Mouse (Mus musculus) intestine, postnatal 0 days (tissue): Measurements from ENCODE around the gene Sppl3. TPM values are rescaled to one million over a fixed set of nuclear protein-coding genes. Genes with fewer than 3 reads are reported as not detected.

ENCODE experiments used
- ATAC-seq: fragments of 200-750 bp; cut with Nextera tagmentation; 2 replicates; pipeline ENCODE4 v1.8.0; 2017; ENCODE audit warnings: mild to moderate bottlenecking, moderate TSS enrichment, moderate library complexity
- H3K27ac ChIP-seq: fragments of 300-500 bp; sonication (generic); 2 replicates; pipeline ENCODE4 v1.5.1; 2014; ENCODE audit warnings: mild to moderate bottlenecking, low read depth, low read length, moderate library complexity
- H3K27me3 ChIP-seq: fragments of 300-500 bp; sonication (generic); replicated peaks from 2 replicates; pipeline ENCODE4 v1.6.1; 2014; ENCODE audit warnings: low read length, mixed read lengths; ENCODE audit not compliant: control insufficient read depth, insufficient read depth
- H3K36me3 ChIP-seq: fragments of 300-500 bp; sonication (generic); 2 replicates; pipeline ENCODE4 v1.6.1; 2014; ENCODE audit warnings: mild to moderate bottlenecking, moderate library complexity; ENCODE audit not compliant: control insufficient read depth, insufficient read depth
- H3K4me1 ChIP-seq: fragments of 300-500 bp; sonication (generic); replicated peaks from 2 replicates; pipeline ENCODE4 v1.6.1; 2014; ENCODE audit warnings: antibody characterized with exemption, low read length, mixed read lengths; ENCODE audit not compliant: control insufficient read depth, insufficient read depth
- H3K4me2 ChIP-seq: fragments of 300-500 bp; sonication (generic); replicated peaks from 2 replicates; pipeline ENCODE4 v1.6.1; 2014; ENCODE audit warnings: low read depth, mild to moderate bottlenecking, moderate library complexity
- H3K4me3 ChIP-seq: fragments of 300-500 bp; sonication (generic); 2 replicates; pipeline ENCODE4 v1.5.1; 2014; ENCODE audit warnings: low read depth, low read length
- H3K9ac ChIP-seq: fragments of 300-500 bp; sonication (generic); 2 replicates; pipeline ENCODE4 v1.6.1; 2014; ENCODE audit warnings: mild to moderate bottlenecking, low read depth, low read length
- H3K9me3 ChIP-seq: fragments of 300-500 bp; sonication (generic); 2 replicates; pipeline ENCODE4 v1.6.1; 2016; ENCODE audit warnings: mixed run types; ENCODE audit not compliant: control insufficient read depth
- CTCF ChIP-seq: sonication (generic); IDR thresholded peaks from 2 replicates; pipeline ENCODE4 v1.5.1; 2016; ENCODE audit warnings: low read depth, mild to moderate bottlenecking, control low read depth, antibody characterized with exemption, moderate library complexity
- WGBS: fragments of 180-500 bp; shearing (Covaris S2); extraction: QIAGEN DNeasy Blood & Tissue Kit; methylation state at CpG from one replicate; pipeline ENCODE4 v1.1.7; 2014; 5-methylcytosine and 5-hydroxymethylcytosine counted together
- polyA plus RNA-seq: library from polyadenylated mRNA; unstranded; fragments of >200 nt; fragmentation: Nextera tagmentation; extraction: Ambion mirVana; gene quantifications from 2 replicates; pipeline ENCODE4 v1.2.1, GENCODE M21; 2015

The Sppl3 gene
- polyA plus RNA-seq, 1 experiment from 2014 or later = 20.8 TPM

DNA sequence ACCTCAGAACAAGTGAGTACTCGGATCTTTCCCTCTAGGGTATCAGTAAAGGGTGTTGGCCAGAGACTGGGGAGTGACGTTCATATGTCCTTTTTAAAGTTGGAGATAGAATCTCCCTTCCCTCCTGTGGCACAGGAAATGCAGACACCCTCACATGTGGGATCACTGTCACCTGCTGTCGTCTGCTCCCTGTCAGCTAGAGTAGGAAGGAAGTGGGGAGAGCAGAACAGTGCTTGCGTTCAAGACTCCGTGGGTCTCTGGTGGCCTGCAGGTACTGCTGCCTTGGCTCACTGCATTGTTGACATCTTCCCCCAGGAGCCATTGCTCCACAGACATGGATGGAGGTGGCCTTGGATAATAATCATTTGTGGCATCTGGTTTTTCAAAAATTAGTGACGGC is 72.6 kb downstream of the Sppl3 start:
- Histone ChIP-seq H3K27me3 (no peaks in the 10 kb centered on the region), H3K36me3 (peaks cover 64% of the 10 kb centered on the region), H3K27ac (no peak overlapping the region), H3K9me3 (no peaks in the 10 kb centered on the region), H3K4me1 (no peaks in the 10 kb centered on the region; the same call in 1 of the 2 replicates), H3K9ac (no peak overlapping the region), H3K4me2 (no peak overlapping the region), H3K4me3 (no peak overlapping the region)
- WGBS = 87% methylated on average over 6 of the region's 6 CpGs
- no peak for ATAC-seq
- no peak for TF ChIP-seq CTCF

DNA sequence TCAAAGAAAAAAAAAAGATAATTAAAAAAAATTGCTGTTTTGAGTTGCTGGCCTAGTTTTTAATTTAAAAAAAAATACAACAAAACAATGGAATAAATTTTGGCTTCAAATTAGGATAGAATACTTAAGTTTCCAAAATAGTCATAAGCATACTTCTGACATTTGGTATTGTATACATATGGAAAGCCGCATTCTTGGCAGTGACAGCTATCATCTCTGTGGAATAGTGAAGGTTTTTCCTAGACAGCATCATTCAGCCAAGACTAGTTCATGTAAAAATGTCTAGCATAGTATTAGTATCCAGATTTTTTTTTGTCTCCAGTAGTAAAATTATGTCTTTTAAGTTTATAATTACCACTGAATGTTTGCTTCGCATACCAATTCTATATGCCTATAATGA is 74.7 kb downstream of the Sppl3 start:
- Histone ChIP-seq H3K36me3 (peaks cover 71% of the 10 kb centered on the region), H3K9me3 (no peaks in the 10 kb centered on the region), H3K4me3 (no peak overlapping the region), H3K9ac (no peak overlapping the region), H3K27me3 (no peaks in the 10 kb centered on the region), H3K4me1 (no peaks in the 10 kb centered on the region), H3K27ac (no peak overlapping the region), H3K4me2 (no peak overlapping the region)
- TF ChIP-seq CTCF = no peak
- 94% methylated on average over 2 of the region's 2 CpGs for WGBS
- no peak for ATAC-seq

DNA sequence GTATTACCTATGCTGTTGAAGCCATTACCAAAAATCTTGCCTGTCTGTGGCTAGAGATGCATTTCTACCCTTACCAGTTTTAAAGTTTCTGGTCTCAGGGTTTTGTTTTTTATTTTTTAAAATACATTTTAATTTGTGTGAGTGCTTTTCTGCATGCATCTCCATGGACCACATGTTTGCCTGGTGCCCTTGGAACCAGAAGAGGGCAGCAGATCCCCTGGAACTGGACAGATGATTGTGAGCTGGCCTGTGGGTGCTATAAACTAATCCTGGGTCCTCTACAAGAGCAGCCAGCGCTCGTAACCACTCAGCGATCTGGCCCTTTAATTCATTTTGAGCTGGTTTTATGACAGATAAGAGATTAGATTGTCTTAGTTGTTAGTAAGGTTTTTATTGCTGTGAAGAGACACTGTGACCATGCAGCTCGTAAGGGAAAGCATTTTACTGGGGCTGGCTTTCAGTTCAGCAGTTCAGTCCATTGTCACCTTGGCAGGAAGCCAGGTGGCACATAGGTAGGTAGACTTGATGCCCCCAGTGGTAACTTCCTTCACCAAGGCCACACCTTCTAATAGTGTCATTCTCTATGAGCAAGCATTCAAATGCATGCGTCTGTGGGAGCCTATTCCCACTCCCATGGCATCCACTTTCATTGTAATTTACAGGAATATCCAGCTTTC is 78.8 kb downstream of the Sppl3 start:
- Histone ChIP-seq H3K4me2 (no peak overlapping the region), H3K27ac (no peak overlapping the region; the same call in 1 of the 2 replicates), H3K36me3 (peaks cover 55% of the 10 kb centered on the region), H3K27me3 (no peaks in the 10 kb centered on the region), H3K4me1 (no peaks in the 10 kb centered on the region), H3K9ac (no peak overlapping the region), H3K4me3 (no peak overlapping the region), H3K9me3 (no peaks in the 10 kb centered on the region)
- WGBS = 51% methylated on average over 5 of the region's 5 CpGs
- peak; percentile 80 for ATAC-seq
- TF ChIP-seq CTCF = peak; percentile 49

DNA sequence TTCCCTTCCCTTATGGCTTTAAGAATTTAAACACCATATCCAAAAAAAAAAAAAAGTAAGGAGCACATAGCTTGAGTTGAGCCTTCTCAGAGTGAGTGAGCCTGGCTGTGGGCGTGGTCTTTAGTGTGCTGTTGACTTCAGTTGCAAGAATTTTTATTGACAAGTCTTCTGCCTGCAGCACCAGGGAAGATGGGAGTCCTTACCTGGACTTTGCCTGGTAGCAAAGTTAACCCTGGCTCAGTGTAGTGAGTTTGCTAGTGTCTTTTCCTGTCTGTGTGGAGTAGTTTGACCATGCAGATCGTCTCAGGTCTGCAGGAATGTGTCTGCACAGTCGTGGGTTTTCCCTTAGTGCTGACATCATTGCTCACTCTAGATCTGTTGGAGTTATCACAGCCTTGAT is 80.1 kb downstream of the Sppl3 start:
- Histone ChIP-seq H3K9me3 (no peaks in the 10 kb centered on the region), H3K4me1 (no peaks in the 10 kb centered on the region), H3K36me3 (peaks cover 56% of the 10 kb centered on the region), H3K27me3 (no peaks in the 10 kb centered on the region), H3K9ac (no peak overlapping the region), H3K27ac (no peak overlapping the region), H3K4me3 (no peak overlapping the region), H3K4me2 (no peak overlapping the region)
- no peak for TF ChIP-seq CTCF
- WGBS = 34% methylated on average over 3 of the region's 3 CpGs
- ATAC-seq = peak; percentile 39; the same call in 1 of the 2 replicates

DNA sequence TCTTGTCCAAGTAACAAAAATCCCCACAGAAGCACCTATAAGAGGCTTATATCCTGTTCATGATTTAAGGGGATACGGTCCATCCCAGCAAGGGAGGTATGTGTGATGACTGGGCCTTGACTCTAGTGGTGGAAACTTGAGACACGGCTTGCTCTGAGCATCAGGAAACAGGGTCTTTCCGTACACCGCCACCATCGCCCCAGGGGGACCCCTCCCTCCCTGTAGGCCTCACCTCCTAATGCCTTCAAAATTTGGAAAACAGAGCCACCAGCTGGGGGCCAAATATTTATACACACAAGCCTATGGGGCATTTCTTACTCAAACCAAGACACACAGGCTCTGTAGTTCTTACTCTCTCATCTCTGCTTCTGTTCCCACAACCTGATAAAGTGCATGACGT is 80.8 kb downstream of the Sppl3 start:
- H3K36me3 ChIP-seq = peaks cover 56% of the 10 kb centered on the region
- WGBS = 88% methylated on average over 6 of the region's 6 CpGs
- H3K27me3 ChIP-seq = no peaks in the 10 kb centered on the region
- H3K4me3 ChIP-seq = no peak overlapping the region
- no peaks in the 10 kb centered on the region for H3K9me3 ChIP-seq
- TF ChIP-seq CTCF = no peak
- no peak overlapping the region for H3K9ac ChIP-seq
- ATAC-seq = no peak
- H3K4me1 ChIP-seq = no peaks in the 10 kb centered on the region
- H3K4me2 ChIP-seq = no peak overlapping the region
- H3K27ac ChIP-seq = no peak overlapping the region

DNA sequence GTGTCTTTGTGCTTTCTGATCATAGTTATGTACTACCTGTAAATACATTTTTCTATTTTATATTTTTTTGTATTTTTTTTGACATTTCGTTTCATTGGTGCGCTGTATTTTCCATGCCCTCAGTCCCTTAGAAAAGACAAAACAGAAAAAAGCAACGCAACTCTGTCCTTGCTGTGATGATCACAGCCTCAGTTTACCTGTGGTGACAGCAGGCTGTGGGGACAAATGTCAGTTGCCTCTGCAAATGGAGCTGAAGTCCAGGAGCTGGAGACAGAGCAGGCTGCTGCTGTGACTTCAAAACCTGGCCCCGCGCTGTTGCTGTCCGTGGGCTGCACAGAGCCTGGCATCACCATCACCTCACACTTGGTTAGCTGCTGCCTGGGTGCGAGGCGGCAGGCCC is 87.3 kb downstream of the Sppl3 start, which contains the start of gene Gm10401:
TSS of gene Gm10401 (minus strand) at position 101 of the 400 bp plus-strand sequence.
- Histone ChIP-seq H3K27me3 (no peaks in the 10 kb centered on the region), H3K4me1 (no peaks in the 10 kb centered on the region), H3K4me2 (no peak within 1 kb of the TSS), H3K9me3 (no peaks in the 10 kb centered on the region), H3K36me3 (peaks cover 55% of the 10 kb centered on the region), H3K4me3 (no peak within 1 kb of the TSS), H3K9ac (no peak within 1 kb of the TSS), H3K27ac (no peak within 1 kb of the TSS)
- no peak for ATAC-seq
- TF ChIP-seq CTCF = no peak
- WGBS = 98% methylated on average over 8 of the region's 8 CpGs

DNA sequence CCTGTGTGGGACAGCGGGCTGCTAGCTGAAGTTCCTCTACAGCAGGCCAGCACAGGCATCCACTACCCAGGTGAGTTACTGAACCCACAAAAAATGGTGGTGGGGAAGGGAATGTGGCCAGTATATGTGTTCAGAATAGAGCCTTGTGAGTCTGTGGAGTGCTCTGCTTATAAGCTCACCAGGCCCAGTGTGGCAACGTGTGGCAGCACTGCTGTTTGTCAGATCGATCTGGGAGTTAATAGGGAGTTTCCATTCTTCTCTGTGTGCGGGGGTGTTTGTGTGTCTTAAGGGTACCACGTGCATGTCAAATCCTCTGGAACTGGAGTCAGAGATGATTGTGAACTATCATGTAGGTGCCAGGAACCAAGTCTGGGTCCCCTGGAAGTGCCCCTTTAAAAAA is 88.6 kb downstream of the Sppl3 start:
- ATAC-seq = no peak; the same call in 1 of the 2 replicates
- TF ChIP-seq CTCF = no peak
- H3K9me3 ChIP-seq = no peaks in the 10 kb centered on the region
- 79% methylated on average over 5 of the region's 5 CpGs for WGBS
- H3K27me3 ChIP-seq = no peaks in the 10 kb centered on the region
- no peak overlapping the region for H3K9ac ChIP-seq
- peaks cover 55% of the 10 kb centered on the region for H3K36me3 ChIP-seq
- H3K27ac ChIP-seq = no peak overlapping the region; the same call in 1 of the 2 replicates
- H3K4me2 ChIP-seq = no peak overlapping the region
- H3K4me3 ChIP-seq = no peak overlapping the region
- H3K4me1 ChIP-seq = no peaks in the 10 kb centered on the region
